Mouse (Mus musculus): ENCODE measurements around the gene Pglyrp1. TPM values are rescaled to one million over a fixed set of nuclear protein-coding genes. Genes with fewer than 3 reads are reported as not detected.

The Pglyrp1 gene
- total RNA-seq, 2 experiments from 2014 or later = 23.2 to 26.3 TPM

GRCm38 (mm10) chr7:18924321-18924720, 53.2 kb downstream of the Pglyrp1 start:
- peak in 1 of 2 experiments; percentile 45 for DNase-seq (ENCODE audit: low spot score in 2 of 2)

GRCm38 (mm10) chr7:18925162-18925938, 54.2 kb downstream of the Pglyrp1 start, which contains the start of gene Nova2:
Gene Nova2 (plus strand): TSS chr7:18925888.
- peak; percentile 97 to 99 for DNase-seq (ENCODE audit: low spot score in 2 of 2)
- intact Hi-C loops (cut with DNase I) = loop anchor here (1.0 to 2.0 kb wide), 3 partner anchors 17 to 65 kb away; partner anchors contain the start of gene Mypop

More at GRCm38 (mm10) chr7:18924321-18924720, 53.2 kb downstream of the Pglyrp1 start:
- intact Hi-C loops (cut with DNase I) = loop anchor here (2.0 to 5.0 kb wide), 3 partner anchors 18 to 793 kb away; partner anchors contain the start of genes Mypop and Tomm40

GRCm38 (mm10) chr7:18926041-18926790, 55.1 kb downstream of the Pglyrp1 start:
- peak; percentile 40 to 44 for DNase-seq (ENCODE audit: low spot score in 2 of 2)
- intact Hi-C loops (cut with DNase I) = no loop called here

- intact Hi-C loops (cut with DNase I) = no loop called here
- peak in 1 of 2 experiments; percentile 22 for DNase-seq (ENCODE audit: low spot score in 2 of 2)
Measured at GRCm38 (mm10) chr7:18926911-18927310, 55.8 kb downstream of the Pglyrp1 start.

- peak in 1 of 2 experiments; percentile 23 for DNase-seq (ENCODE audit: low spot score in 2 of 2)
- intact Hi-C loops (cut with DNase I) = no loop called here
Measured at GRCm38 (mm10) chr7:18927759-18928158, 56.6 kb downstream of the Pglyrp1 start.

Other genes starting within 250 kb of the Pglyrp1 start
- not detected for gene Psg21, start 214.6 kb upstream of the Pglyrp1 start, total RNA-seq (2021)
- not detected for gene Psg20, start 185.1 kb upstream of the Pglyrp1 start, total RNA-seq (2021)
- not detected for gene Psg22, start 153.2 kb upstream of the Pglyrp1 start, total RNA-seq (2021)
- gene Psg19, start 72.8 kb upstream of the Pglyrp1 start, total RNA-seq (2021) = not detected
- gene Psg17, start 49.7 kb upstream of the Pglyrp1 start, total RNA-seq (2021) = not detected
- gene Mill2, start 31.4 kb upstream of the Pglyrp1 start, total RNA-seq (2021) = 1 to 10 TPM; 1.8 to 2.1 TPM
- 10 to 100 TPM in 1 of 2 experiments, 1 to 10 TPM in 1; 9.9 to 10.5 TPM for gene Ccdc61, start 39.1 kb downstream of the Pglyrp1 start, total RNA-seq (2021)
- 10 to 100 TPM; 78.2 to 84.6 TPM for gene Nova2, start 54.6 kb downstream of the Pglyrp1 start, total RNA-seq (2021)
- under 1 TPM; 0.53 to 0.76 TPM for gene Nanos2, start 116.1 kb downstream of the Pglyrp1 start, total RNA-seq (2021)
- gene Mypop, start 119.9 kb downstream of the Pglyrp1 start, total RNA-seq (2021) = 10 to 100 TPM; 50.4 to 53.3 TPM
- 10 to 100 TPM; 46.7 to 48.3 TPM for gene Irf2bp1, start 132.7 kb downstream of the Pglyrp1 start, total RNA-seq (2021)
- gene Foxa3, start 152.2 kb downstream of the Pglyrp1 start, total RNA-seq (2021) = not detected
- gene Sympk, start 153.0 kb downstream of the Pglyrp1 start, total RNA-seq (2021) = 100 to 1,000 TPM; 122 to 133 TPM
- under 1 TPM; 0.14 to 0.30 TPM for gene Rsph6a, start 183.4 kb downstream of the Pglyrp1 start, total RNA-seq (2021)
- 100 to 1,000 TPM; 138 to 142 TPM for gene Dmwd, start 204.9 kb downstream of the Pglyrp1 start, total RNA-seq (2021)
- 10 to 100 TPM; 25.0 to 37.5 TPM for gene Dmpk, start 212.5 kb downstream of the Pglyrp1 start, total RNA-seq (2021)
- 1 to 10 TPM; 1.6 to 2.2 TPM for gene Six5, start 223.3 kb downstream of the Pglyrp1 start, total RNA-seq (2021)
- gene Gm4969, start 247.0 kb downstream of the Pglyrp1 start, total RNA-seq (2021) = under 1 TPM; 0.25 to 0.32 TPM
- 10 to 100 TPM; 12.5 to 14.4 TPM for gene Fbxo46, start 248.5 kb downstream of the Pglyrp1 start, total RNA-seq (2021)

Data from left cerebral cortex, postnatal 25 days (tissue).